Mouse (Mus musculus) left cerebral cortex, adult 9 months (tissue): ENCODE measurements around the gene Gm45713.
"Not testable (repeated sequence)": the region's sequence is repeated elsewhere in the genome, so short reads cannot be mapped to it uniquely, and the experiment has no call there.

Experiments used
- DNase-seq, 2 experiments: peaks; one replicate each; pipeline ENCODE4 v3.0.0; 2022; ENCODE audit warnings: low spot score in 2 of 2

The Gm45713 gene

DNA sequence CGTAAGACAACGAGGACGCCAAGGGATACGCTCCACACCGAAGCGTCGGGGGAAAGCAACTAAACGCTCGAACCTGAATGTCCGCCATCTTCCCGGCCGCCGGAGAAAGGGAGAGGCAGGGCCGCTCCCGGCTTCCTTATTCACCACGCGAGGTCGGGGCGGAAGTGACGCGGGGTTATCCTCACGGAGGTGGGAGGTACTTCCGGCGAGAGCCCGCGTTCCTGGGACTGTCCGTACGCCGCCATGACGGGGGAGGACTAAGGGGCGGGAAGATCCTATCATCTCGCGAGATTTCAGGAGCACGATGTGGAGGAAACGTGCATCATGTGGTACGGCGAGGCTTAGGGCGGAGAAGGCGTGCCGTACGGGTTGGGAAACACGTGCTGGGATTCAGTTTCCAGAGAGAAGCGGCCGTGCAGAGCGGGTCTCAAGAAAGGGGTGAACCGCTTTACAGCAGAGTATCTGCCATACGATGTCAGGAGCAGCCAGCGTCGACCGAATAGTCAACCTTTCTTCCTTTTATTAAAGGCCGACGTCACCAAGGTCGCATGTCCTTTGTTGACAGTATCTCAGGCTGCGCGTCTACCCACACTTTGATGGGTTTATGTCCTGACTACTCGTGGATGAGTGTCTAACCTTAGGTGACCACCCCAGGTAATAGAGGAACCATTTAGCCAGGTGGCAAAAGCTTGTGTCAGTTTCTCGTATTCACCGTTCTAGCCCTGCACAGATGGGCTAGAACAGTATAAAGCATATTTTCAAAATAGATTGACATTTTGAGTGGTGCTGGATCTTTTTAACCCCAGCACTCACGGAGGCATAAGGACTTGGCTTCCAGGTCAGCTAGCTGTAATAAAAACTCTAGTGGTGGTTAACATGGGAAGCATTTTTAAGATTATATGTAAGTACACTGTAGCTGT, 11.5 kb downstream of the Gm45713 start, which contains the start of gene Rps11:
Gene Rps11, minus strand, starts transcription at position 216 of the 920 bp plus-strand sequence.
- peak; percentile 97 to 99 for DNase-seq

DNA sequence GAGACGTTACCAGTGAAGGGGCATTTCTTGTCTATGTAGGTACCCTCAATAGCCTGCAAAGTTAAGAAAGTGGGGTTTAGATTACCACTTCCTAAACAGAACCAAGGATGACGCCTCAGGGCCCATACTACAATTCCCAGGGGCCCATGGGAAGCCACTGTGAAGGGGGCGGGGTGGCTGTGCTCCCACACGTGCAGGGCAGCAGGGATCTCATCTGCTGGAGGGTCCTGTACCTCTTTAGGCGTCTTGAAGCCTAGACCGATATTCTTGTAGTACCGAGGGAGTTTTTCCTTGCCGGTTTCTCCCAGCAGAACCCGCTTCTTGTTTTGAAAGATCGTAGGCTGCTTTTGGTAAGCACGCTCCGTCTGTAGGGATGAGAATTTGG, 12.9 kb downstream of the Gm45713 start:
- DNase-seq = no peak

DNA sequence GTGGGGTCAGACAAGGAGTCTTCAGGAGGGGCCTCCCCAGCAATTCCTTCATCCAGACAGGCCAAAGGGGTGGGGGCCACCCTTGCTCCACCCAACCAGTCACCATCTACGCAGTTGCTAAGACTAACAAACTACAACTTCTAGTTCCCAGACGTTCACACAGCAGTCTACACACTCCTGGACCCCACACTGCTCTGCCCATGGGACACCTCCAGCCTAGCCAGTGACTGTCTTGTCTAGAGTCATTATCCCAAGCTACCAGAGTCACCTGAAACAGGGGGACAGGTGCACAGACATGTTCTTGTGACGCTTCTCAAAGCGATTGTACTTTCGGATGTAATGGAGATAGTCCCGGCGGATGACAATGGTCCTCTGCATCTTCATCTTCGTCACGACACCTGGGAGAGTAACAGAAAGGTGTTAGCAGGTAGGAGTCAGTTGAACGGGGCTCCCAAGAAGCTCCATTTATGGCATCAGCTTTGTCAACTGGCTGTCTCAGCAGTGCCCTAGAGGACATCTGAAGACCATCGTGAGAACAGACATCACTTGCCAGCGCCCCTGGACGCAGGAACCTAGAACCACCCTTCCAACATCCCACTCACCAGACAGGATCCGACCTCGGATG, 13.4 kb downstream of the Gm45713 start:
- no peak for DNase-seq

DNA sequence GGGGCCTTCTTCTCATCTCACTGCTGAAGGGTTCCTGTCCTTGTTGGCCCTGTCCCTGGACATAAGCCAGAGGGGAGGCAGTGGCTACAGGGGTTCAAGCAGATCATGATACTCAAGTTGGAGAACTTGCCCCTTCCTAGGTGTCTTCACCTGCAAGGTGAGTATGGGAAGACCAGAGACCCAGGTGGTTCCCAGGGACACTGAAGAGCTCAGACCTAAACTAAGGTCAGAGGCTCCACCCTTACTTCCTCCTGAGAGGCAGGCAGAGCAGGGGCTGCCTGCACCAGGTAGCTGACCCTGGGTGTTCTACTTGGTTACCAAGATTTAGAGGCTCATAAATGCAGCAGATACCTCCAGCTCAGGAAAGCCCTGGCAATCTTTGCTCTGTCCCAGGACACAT, 14.1 kb downstream of the Gm45713 start:
- no peak for DNase-seq

DNA sequence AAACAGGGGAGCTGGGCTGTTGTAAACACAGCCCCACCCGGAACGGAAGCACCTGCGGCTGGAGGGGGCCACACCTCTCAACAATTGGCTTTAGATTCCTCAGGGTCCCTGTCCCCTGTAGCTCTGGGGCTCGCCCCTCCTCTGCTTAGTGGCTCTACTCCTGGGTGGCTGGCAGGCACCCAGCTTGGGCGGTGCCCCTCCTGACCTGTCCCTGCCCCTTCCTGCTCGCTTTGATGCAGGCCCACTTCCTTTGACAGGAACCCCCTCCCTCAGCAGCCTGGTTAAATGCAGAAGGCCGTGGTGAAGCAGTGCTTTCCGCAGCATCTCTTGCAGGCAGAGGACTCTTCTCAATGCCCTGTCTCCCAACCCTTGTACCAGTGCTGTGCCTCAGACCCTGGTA, 14.6 kb downstream of the Gm45713 start:
- DNase-seq = no peak

DNA sequence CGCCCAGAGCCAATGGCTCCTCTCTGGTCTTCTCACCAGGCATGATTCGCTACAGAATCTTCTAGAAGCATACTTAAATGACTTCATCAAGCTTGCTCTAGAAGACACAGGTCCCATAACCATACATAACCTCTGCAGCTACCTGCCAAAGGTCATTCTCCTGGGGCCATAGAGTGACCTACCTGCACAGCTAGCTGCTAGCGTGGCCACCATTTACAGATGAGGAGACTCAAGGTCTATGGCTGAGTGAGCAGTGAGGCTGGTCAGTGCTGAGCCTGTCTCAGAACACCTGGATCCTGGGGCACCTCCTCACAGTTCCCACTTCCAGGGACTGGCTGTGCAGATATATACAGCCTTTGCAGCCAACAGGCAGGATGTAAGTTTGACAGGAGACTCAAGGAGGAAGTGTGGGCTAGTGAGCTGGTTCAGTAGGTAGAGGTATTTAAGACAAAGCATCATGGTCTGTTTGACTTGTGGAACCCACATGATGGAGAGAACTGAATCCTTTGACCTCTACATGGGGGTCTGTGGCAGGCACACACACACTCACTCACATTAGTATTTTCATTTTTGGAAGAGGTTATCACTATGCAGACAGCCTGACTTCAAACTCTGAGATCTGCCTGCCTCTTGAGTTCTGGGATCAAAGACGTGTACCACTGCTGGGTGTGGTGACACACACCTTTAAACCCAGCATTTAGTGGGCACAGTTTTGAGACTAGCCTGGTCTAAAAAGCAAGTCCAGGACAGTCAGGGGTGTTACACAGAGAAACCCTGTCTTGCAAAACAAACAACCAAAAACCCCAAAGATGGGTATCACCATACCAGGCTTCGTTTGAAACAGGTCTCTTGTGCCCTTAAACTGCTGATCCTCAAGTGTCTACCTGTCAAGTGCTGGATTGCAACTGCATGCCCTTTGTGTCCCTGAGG, 16.0 kb downstream of the Gm45713 start:
- DNase-seq = no peak

DNA sequence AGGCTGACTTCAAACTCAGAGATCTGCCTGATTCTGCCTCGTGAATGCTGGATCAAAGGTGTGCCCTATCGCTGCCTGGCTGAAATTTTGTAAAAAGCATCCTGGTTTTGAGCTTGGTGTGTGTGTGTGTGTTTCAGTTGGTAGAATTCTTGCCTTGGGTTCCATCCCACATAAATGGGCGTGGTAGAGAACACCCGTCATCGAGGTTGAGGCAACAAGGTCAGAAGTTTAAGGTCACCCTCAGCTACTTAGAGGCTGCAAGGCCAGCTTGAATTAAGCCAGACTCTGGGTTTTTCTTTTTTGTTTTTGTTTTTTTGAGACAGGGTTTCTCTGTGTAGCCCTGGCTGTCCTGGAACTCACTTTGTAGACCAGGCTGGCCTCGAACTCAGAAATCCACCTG, 17.7 kb downstream of the Gm45713 start:
- DNase-seq = no peak

DNA sequence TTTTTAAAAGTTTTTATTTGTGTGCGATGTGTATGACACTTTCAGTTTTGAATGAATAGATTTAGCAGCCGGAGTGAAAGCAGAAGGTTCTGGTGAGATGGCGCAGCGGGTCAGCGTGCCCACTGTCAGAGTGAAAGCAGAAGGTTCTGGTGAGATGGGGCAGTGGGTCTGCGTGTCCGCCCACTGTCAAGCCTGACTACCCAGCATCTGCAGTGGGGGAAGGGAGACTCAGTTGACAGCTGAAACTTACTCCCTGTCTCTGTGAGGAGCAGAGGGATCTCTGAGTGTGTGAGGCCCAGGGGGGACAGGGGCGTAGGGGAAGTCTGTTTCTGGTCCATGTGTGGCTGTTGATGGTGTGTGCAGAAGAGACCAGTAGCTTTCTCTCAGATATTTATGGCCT, 18.5 kb downstream of the Gm45713 start:
- no peak for DNase-seq

DNA sequence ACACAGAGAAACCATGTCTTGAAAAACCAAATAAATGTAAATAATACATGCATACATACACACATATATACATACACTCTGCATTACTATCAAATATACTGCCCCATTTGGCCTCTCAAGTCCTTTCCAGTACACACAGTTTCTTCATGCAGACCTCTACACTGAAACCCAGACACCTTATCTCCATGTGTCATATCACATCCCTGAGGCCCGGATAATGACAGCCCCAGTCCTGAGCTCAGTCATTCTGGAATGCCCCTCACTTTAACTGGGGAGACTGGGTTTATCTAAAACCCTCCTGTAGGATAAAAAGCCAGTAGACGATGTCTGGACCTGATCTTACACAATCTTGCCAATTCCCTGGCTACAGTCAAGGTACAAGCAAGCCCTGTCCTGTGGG, 22.6 kb downstream of the Gm45713 start:
- no peak for DNase-seq

DNA sequence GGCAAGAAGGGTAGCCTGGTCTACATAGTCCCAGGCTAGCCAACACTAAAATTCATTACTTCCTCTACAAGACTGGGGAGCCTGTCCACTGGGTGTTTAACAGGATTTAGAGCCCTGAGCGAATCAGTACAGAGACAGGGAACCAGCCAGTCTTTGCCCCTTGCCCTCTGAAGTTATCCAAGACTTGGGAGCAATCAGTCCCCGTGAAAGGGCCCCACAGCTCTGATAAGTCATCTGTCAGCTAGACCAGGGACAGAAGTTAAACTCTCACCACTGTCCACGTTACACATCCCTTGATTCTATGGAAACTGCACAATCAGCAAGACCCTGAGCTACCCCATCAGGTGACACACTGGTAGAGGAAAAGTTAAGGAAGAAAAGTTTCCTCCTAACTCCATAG, 23.5 kb downstream of the Gm45713 start:
- no peak for DNase-seq

DNA sequence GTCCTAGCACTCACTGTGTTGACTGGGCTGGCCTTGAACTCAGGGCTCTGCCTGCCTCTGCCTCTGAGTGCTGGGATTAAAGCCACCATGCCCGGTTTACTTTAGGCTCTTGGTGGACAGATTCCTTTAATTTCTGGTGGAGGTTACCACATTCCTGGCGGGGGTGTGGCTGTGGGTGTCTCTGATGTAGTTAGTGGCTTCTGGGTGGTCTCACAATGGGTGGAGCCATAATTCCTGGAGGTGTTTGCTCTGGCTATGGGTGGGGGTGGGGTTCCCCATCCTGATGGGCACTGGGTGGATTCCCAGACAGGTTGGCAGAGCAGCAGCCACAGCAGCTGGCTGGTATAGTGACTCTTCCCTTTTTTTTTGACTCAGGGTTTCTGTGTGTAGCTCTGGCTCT, 24.1 kb downstream of the Gm45713 start:
- DNase-seq = no peak

DNA sequence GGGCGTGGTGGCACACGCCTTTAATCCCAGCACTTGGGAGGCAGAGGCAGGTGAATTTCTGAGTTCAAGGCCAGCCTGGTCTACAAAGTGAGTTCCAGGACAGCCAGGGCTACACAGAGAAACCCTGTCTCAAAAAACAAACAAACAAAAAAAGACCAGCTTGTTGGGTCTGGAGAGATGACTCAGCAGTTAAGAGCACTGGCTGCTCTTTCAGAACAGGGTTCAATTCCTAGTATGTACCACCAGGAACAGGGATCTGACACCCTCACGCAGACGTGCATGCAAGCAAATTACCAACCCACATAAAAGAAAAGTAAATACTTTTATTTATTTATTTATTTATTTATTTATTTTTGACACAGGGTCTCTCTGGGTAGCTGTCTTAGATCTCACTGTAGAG, 25.9 kb downstream of the Gm45713 start:
- not testable (repeated sequence) for DNase-seq

DNA sequence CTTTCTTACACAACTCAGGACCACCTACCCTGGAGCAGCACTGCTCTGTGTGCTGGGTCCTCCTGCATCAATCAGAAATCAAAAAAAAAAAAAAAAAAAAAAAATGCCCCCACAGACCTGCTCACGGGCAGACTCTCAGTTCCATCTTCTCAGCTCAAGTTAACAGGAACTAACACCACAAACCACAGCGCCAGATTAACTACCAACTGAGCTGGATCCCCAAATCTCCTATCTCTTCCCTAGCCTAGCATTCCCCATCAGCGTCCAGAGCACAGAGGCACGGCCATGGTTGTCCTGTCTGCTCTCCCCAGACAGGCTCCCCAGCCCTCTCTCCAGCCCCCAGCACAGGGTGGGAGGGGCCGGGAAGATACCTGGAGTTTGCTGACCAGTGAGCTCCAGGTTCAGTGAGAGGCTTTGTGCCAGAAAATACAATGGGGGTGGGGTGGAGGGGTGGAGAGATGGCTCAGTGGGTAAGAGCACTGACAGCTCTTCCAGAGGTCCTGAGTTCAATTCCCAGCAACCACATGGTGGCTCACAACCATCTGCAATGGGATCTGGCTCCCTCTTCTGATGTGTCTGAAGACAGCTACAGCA, 28.9 kb downstream of the Gm45713 start:
- DNase-seq = no peak

DNA sequence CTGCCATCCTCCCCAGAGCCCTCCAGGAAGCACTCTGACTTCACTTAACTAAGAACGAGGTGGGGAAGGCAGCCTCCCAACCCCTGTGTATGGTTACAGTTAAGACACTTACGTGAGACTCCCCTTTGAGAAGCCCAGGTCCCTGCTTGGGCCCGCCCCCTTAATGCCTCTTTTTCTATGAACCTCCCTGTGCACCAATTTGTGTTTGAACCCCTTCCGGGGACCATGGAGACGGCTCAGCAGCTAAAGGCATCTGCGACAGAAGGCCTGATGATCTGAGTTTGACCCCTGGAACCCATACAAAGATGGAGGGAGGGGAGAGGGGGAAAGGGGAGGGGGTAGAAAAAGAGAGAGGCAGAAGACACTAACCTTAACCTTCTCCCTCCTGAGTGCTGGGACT, 29.6 kb downstream of the Gm45713 start:
- DNase-seq = no peak

DNA sequence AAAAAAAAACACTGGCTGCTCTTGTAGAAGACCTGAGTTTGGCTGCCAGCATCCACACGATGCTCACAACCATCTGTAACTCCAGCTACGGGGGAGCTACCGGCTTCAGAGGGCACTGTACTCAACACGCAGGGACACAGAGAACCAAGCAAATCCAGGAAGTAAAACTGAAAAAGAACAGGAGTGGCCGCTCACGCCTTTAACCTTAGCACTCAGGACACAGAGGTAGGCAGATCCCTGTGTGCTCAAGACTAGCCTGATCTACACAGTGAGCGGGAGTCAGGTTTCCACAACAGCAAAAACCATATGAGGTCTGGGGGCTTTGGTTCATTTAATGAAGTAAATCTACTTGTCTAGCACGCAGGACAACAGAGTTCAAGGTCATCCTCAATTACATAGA, 30.5 kb downstream of the Gm45713 start:
- DNase-seq = no peak

DNA sequence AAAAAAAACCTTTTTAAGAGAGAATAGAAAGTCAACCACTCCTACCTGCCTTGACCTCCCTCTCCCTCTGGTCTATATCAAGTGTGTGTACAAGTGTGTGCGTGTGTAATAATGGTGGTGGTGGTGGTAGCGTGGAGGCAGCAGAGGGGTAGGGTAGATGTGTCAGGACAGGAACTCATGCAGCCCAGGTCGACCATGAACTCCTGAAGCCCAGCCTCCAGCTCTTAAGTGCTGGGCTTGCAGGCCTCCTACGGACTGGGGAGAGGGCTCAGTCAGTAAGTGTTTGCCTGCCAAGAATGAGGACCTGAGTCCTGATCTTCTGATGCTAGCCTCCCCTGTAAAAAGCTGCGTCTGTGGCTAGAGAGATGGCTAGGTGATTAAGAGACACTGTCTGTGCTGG, 31.1 kb downstream of the Gm45713 start:
- no peak for DNase-seq

DNA sequence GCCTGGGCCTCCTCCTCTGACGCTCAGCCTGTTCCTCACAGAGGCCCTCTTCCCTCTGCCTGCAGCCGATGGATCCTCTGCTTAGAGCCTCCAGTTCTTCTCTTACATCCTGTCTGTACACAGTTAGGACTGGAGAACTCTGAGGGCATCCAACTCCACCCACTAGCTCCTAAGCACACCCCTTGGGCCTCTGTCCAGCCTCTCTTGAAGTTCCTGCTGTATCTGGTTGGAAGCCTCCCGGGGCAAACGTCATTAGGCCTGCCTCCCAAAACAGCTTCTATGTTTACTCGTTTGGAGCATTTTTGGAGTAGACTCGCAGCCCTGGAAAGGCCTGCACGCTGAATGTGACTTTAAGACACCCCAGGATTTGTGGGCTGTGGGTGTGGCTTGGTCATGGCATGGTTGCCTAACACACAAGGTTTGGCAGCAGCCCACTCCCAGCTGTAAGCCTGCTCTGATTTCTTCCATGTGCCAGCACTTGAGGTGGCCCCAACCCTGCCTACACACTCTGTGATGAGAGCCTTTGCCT, 32.3 kb downstream of the Gm45713 start, which contains the start of gene Fcgrt:
Gene Fcgrt, minus strand, starts transcription at position 200 of the 529 bp plus-strand sequence.
- peak in 1 of 2 experiments; percentile 47 for DNase-seq

DNA sequence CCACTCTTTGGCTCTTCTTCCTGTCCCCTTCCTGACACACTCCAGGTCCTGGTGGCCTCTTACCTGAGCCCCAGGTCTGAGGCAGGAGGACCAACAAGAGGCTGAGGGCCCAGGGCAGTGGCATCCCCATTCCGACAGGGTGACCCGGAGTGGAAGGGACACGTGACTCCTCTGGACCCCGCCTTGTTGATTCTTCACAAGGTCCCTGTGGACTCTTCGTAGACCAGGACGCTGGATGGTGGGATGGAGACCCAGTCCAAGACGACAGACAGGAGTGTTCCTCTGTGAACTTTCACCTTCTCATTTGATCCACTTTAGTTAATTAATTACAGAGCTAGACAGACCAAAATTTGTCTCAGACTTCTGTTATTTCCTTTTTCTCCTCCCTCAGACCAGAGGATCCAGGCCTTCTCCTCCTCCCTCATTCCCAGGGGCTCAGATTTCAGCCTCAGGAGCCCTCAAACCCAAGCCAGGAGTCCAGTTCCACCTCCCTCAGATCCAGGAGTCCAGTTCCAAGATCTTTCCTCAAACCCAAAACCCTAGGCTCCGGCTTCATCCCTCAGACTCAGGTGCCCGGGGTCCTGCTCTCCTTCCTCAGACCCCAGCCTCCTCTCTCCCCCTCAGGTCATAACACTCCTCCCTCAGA, 33.0 kb downstream of the Gm45713 start:
- DNase-seq = no peak

DNA sequence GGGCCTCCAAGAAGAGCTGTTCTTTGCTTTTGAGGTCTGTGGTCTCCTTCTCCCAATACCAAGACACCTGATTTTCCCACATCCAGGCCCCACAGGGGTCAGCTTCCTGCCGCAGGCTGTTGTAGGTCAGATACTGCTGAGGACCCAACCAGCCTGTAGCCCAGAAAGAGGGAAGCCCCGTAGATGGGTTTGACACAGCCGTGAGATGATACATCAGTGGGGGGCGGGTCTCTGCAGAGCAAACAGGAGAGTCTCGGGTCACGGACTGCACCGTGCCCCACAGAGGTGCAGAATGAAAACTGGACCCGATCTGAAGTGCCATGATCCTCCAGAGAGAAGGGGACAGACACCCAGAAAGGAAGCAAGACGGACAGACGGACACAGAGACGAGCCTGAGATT, 33.6 kb downstream of the Gm45713 start:
- DNase-seq = no peak

DNA sequence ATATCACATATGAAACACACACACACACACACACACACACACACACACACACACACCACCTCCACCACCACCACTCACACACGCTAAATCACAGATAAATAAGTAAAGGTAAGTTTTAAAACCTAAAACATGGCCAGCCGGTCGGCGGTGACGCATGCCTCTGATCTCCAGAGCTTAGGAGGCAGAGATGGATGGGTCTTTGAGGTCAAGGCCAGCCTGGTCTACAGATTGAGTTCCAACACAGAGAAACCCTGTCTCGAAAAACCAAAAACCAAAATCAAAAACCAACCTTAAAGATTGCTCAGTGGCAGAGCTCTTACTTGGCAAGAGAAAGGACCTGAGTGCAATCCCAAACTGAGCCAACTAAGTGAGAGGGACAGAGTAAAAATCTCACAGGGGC, 36.0 kb downstream of the Gm45713 start:
- DNase-seq = no peak
